Mouse (Mus musculus) left cerebral cortex, postnatal 14 days (tissue): ENCODE data around the gene Rpp30. TPM values are rescaled to one million over a fixed set of nuclear protein-coding genes. Genes with fewer than 3 reads are reported as not detected.

ENCODE experiments used
- DNase-seq, 2 experiments: peaks; one replicate each; pipeline ENCODE4 v3.0.0; 2021 to 2022; ENCODE audit warnings: low spot score in 2 of 2, mixed read lengths in 1 of 2
- intact Hi-C: fragments of 180-260 bp; cut with DNase I; formaldehyde crosslinking; loops from one replicate; pipeline ENCODE4 v1.15.1; 2025
- long read RNA-seq, 2 experiments: library from polyadenylated mRNA; stranded (forward); transcript quantifications; one replicate each; pipeline ENCODE4 v2.0.0; 2021
- total RNA-seq, 2 experiments: library from RNA; stranded (reverse); gene quantifications; 2 replicates each; pipeline ENCODE4 v1.2.3; 2021

The Rpp30 gene
- 10 to 100 TPM; 15.6 to 15.7 TPM for total RNA-seq
- long read RNA-seq, experiment 1, transcript Rpp30-201 (11 exons, 1,145 nt) = major isoform, 26 of 38 reads
- long read RNA-seq, experiment 1, partial matches to known transcripts = 8 of 38 reads
- long read RNA-seq, experiment 1, other reads (novel, unspliced or antisense) = 4 of 38 reads
- long read RNA-seq, experiment 2, transcript Rpp30-201 (11 exons, 1,145 nt) = major isoform, 19 of 22 reads
- long read RNA-seq, experiment 2, partial matches to known transcripts = 1 of 22 reads
- long read RNA-seq, experiment 2, other reads (novel, unspliced or antisense) = 2 of 22 reads

- intact Hi-C loops = loop anchor here (1.0 kb wide), 1 partner anchor 1090 kb away; no protein-coding TSS in a partner anchor
- DNase-seq = peak; percentile 89 to 93
Measured at GRCm38 (mm10) chr19:36083262-36084225, at the start of gene Rpp30. Rpp30 (plus strand) TSS chr19:36083716.

- intact Hi-C loops = no loop called here
- no peak for DNase-seq
Measured at GRCm38 (mm10) chr19:36046046-36046445, 37.5 kb upstream of the Rpp30 start.

GRCm38 (mm10) chr19:36056502-36057221, 26.9 kb upstream of the Rpp30 start:
- DNase-seq = no peak
- intact Hi-C loops = loop anchor here (5.0 kb wide), 1 partner anchor 929 kb away; no protein-coding TSS in a partner anchor

- intact Hi-C loops = loop anchor here (5.0 kb wide), 1 partner anchor 930 kb away; no protein-coding TSS in a partner anchor
- peak in 1 of 2 experiments; percentile 37 for DNase-seq
Measured at GRCm38 (mm10) chr19:36057231-36057811, 26.2 kb upstream of the Rpp30 start, which contains the start of gene Htr7. Htr7 (minus strand) TSS chr19:36057507.

GRCm38 (mm10) chr19:36062801-36063529, 20.6 kb upstream of the Rpp30 start:
- intact Hi-C loops = loop anchor here (2.0 to 10.0 kb wide), 2 partner anchors 568 to 1070 kb away; no protein-coding TSS in a partner anchor

GRCm38 (mm10) chr19:36082606-36083261, 782 bp upstream of the Rpp30 start:
- intact Hi-C loops = loop anchor here (1.0 kb wide), 1 partner anchor 1089 kb away; no protein-coding TSS in a partner anchor
- DNase-seq = peak; percentile 51 to 62

More at GRCm38 (mm10) chr19:36062801-36063529, 20.6 kb upstream of the Rpp30 start:
- peak in 1 of 2 experiments; percentile 18 for DNase-seq

- peak; percentile 30 to 31 for DNase-seq
- intact Hi-C loops = no loop called here
Measured at GRCm38 (mm10) chr19:36090781-36091180, 7.3 kb downstream of the Rpp30 start.

GRCm38 (mm10) chr19:36097194-36097593, 13.7 kb downstream of the Rpp30 start:
- no peak for DNase-seq
- intact Hi-C loops = no loop called here

- no peak for DNase-seq
- intact Hi-C loops = no loop called here
Measured at GRCm38 (mm10) chr19:36098265-36098664, 14.7 kb downstream of the Rpp30 start.

GRCm38 (mm10) chr19:36098916-36099315, 15.4 kb downstream of the Rpp30 start:
- no peak for DNase-seq
- intact Hi-C loops = no loop called here

GRCm38 (mm10) chr19:36103909-36104308, 20.4 kb downstream of the Rpp30 start:
- intact Hi-C loops = loop anchor here (10.0 kb wide), 1 partner anchor 451 kb away; the partner anchor contains the start of gene Hectd2

GRCm38 (mm10) chr19:36109318-36109944, 25.9 kb downstream of the Rpp30 start:
- intact Hi-C loops = loop anchor here (10.0 kb wide), 1 partner anchor 445 kb away; the partner anchor contains the start of gene Hectd2
- DNase-seq = no peak

More at GRCm38 (mm10) chr19:36103909-36104308, 20.4 kb downstream of the Rpp30 start:
- DNase-seq = no peak

- DNase-seq = no peak
- intact Hi-C loops = loop anchor here (10.0 kb wide), 1 partner anchor 234 kb away; the partner anchor contains the start of gene Pcgf5
Measured at GRCm38 (mm10) chr19:36110465-36110864, 26.9 kb downstream of the Rpp30 start.

GRCm38 (mm10) chr19:36111054-36111895, 27.8 kb downstream of the Rpp30 start:
- intact Hi-C loops = loop anchor here (1.0 to 10.0 kb wide), 2 partner anchors 234 to 329 kb away; partner anchors contain the start of gene Pcgf5
- DNase-seq = peak; percentile 23 to 29

GRCm38 (mm10) chr19:36112007-36112406, 28.5 kb downstream of the Rpp30 start:
- intact Hi-C loops = loop anchor here (10.0 kb wide), 1 partner anchor 233 kb away; the partner anchor contains the start of gene Pcgf5
- peak; percentile 24 to 55 for DNase-seq

- intact Hi-C loops = loop anchor here (10.0 kb wide), 1 partner anchor 229 kb away; the partner anchor contains the start of gene Pcgf5
Measured at GRCm38 (mm10) chr19:36116185-36116584, 32.7 kb downstream of the Rpp30 start.

More at GRCm38 (mm10) chr19:36116185-36116584, 32.7 kb downstream of the Rpp30 start:
- DNase-seq = no peak
